Mouse (Mus musculus) right cerebral cortex, postnatal 10 days (tissue): Measurements from ENCODE around the gene Gm20695.

Experiments
- DNase-seq, 2 experiments: peaks; one replicate each; pipeline ENCODE4 v3.0.0; 2021; ENCODE audit warnings: low spot score in 2 of 2

Gm20695 gene

DNA sequence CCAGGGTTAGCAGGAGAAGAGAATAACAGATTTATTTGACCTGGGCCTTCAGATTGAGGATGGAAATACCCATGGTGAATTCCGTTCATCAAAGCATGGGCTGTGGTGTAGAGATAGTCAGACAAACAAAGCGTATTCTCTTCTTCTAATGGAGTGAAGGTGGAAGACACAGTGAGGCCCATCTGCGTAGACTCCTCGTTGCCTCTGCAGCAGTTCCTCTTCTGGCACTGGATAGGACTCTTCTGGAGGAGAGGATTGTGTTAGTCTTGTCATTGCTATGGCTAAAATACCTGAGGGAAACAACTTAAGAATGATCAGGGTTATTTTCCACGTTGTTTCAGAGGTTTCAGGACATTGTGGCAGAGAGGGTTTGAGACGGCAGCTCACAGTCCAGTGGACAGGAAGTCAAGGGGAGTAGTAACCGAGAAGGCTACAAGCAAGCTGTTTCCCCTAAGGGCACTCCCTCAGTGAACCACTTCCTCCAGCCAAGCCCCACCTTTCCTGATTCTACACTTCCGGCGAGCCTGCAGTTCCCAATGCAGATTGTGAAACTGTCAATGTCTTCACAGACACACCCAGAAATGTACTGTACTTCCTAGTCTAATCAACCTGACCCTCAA, 10.8 kb downstream of the Gm20695 start:
- DNase-seq = no peak

DNA sequence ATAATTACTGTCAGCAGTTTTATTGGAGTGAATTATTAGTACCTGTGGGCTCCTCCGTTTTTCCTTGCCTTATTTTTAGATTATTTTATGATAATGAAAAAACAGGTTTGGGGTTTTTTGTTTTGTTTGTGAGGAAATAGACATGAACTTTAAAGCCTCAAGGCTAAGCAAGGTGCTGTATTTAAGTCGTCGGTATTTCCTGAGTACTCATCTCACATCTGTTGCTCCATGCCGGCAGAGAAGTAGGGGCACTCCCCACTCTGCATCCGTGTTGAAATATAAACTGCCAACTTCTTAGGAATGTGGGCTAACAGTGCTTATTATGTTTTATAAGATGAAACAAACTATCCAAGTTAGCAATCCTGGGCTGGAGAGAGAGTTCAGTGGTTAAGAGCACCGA, 11.6 kb downstream of the Gm20695 start:
- no peak for DNase-seq

DNA sequence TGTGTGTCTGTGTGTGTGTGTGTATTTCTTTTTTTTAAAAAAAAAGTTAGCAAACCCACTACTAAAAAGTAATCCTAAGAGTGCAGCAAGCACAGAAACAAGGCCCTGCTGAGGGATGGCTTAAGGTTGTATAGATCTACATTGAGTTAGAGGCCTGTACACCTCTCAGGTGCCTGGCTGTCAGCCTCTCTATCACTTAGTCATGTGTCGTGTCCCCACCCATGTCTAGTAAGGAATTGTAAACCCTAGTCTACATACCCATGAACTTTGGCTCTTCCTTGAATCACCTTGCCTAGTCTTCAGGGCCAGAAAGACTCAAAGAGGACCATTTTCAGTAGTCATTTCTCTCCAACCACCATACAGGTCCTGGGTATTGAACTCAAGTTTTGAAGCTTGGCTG, 12.1 kb downstream of the Gm20695 start:
- DNase-seq = no peak

DNA sequence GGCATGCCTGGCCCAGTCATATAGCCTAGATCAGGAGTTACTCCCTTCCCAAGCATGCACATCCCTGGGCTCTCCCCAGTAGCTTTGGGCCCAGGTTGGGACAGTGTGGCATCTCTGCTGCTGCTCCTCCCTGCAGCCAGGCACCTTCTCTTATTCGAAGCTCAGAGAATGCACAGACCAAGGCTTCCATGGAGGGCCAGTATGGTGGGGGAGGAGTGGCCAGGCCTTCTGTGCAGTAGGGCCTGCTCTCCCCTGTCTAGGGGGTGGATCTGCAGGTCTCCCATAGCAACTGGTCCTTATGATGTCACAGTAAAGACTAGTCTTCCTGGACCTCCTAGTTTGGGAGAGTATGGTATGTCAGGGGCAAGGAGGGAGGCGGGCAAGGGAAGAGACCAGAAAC, 23.0 kb downstream of the Gm20695 start:
- DNase-seq = no peak

DNA sequence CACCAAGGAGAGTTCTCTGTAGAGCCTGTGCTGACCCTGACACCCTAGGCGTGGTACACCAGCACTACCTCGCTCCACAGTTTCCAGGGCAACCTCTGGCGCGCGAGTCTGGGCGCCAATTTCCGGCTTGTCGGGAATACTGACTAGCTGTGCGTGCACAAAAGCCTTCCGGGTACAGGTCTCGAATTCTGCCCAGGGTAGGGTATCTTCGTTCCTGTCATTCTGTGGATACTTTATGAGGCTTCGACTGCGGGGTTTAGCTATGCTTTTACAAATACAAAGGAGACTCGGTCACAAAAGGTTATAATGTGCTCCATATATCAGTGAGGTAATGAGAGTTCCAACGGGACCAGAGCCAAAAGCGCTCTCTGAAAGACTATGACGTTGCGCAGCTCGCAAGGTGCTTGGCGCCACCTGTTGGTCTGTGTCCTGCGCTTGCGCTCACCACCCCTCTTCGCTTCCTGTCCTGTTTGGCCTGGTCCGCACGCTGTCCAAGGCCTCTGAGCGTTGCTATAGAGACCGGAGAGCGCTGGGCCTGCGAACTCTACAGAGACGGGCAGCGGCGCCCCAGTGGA, 24.2 kb downstream of the Gm20695 start, which contains the start of the genes 1700037C18Rik and Cluap1:
Gene 1700037C18Rik, minus strand, starts transcription at position 153 of the 575 bp plus-strand sequence.
Gene Cluap1, plus strand, starts transcription at position 265 of the 575 bp plus-strand sequence.
- DNase-seq = peak; percentile 96 to 97

DNA sequence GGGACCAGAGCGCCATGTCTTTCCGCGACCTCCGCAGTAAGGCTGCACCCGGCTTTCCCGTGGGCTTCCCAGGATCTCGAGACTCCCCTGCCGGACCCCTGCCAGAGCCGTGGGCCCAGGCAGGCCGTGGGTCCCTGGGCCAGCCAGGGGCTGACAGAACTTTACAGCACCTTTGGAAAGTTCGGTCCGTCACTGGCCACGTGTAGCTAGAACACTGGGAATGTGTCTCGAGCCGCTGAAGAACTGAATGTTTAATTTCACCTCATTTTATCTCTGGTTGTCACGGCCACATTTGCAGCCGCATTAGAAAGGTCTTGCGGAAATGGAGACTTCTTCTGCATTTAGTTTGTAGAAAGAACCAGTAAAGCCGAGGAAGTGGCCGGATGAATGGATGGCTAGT, 24.7 kb downstream of the Gm20695 start:
- no peak for DNase-seq

DNA sequence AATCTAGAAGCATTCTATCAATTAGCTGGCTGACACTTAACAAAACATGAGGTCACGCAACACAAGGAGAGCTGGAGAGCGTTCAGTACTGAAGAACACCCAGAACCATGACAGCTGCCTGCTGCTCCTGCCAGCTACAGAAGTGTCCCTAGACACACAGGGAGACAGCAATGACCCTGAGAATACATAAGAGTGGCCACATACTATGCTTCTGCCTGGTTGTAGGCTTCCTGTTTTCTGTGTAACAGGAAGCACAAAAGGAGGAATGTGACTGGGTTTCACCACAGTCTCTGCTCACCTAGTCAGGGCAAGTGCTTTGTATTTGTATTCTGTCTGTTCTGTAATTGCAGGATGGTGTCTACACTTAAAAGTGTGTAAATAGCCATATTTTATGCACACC, 36.3 kb downstream of the Gm20695 start:
- no peak for DNase-seq

DNA sequence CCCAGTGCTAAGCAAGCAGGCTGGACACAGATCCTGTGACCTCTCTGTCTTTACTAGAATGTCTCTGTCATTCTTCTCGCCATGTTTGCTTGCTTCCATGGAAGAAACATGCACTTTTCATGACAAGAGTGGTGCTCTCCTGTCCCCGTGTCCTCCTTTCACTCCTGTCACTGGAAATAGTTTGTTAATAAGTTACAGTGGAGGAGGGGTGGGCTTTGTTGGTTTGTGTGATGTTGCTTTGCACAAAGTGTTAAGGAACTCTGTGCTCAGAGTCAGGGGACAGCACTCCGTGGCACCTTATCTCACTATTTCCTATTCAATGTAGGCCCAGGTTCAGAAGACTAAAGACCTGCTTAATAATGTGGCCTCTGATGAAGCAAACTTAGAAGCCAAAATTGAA, 39.1 kb downstream of the Gm20695 start:
- DNase-seq = no peak

DNA sequence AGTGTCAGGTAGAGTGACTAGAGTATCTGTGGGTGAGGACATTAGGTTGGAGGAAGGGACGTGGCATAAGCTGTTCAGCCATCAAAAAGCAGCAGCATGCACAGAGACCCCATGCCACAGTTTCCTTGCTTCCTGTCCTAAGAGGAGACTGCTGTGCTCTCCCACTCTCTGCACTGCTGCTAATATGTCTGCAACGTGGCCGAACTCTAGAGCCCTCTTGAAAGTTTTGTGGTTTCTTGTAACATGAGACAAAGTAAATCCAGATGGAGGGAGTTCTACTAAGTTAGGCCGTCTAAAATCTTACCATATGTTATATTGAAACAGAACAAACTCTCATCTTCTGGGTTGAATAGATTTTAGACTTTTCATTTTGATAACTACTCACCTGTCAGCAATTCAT, 39.5 kb downstream of the Gm20695 start:
- no peak for DNase-seq

DNA sequence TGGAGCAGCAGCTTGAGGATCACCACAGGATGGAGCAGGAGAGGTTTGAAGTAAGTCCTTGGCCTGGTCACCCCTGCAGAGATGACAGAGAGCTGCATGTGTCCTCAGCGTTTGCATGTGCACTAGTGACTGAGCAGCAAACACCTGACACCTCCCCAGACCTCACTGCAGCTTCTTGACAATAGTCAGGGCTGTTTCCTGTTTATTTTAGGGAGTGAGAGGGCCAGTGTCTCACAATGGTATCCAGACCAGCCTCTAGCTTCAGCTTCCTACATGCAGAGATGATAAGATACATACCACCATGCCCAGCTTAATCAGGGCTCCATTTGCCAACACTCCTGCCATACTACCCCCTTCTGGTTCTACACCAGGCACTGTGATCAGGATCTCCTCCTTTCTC, 44.1 kb downstream of the Gm20695 start:
- DNase-seq = no peak

DNA sequence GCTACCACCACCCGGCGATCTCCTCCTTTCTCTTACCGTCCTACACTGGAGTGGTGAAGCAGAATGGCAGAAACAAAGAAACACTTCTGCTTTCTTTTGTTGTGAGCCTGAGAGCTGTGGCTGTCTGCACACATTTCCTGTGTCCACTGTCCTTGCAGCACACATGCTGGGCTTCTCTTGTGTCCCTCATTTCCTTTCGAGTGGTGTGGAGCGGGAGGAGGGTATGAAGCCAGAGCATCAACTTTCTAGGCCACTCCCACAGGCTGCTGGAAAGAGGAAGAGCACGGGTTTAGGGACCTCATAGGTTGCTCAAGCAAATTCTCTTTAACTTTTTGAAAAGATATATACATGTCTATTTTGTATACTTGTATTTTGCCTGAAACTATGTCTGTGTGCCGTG, 44.7 kb downstream of the Gm20695 start:
- DNase-seq = no peak

DNA sequence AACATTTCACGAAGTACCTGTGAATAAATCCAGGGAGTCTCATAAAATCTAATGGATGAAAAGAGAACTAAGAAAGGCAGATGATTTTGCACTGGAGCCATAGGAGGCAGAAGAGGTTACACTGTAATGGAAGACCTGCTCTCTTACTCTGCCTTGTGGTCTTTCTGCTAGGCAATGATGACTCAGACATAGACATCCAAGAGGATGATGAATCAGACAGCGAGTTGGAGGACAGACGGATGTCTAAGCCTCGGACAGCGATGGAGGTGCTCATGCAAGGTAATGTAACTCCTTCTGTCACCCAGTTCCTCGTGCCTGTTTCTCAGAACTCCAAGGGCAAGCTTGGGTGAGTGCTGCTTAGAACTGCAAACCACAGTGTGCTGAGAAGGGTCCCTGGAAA, 49.1 kb downstream of the Gm20695 start:
- DNase-seq = no peak

DNA sequence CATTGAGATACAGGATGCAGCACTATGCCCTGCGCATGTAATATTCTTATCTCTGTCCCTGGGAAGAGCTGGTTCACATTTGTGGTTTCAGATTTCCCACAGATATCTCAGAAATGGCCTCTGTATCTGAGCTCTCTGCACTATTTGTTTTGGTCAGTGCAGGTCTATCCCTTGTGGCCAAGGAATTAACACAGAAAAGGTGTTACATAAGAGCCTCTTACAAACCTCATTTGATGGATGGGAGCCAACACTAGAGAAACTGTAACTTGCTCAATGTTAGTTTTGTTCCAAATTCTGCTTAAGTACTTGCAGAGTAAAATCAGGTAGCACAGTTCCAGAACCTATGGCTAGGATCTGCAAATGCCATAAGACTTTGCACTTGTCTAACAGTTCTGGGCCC, 49.6 kb downstream of the Gm20695 start:
- no peak for DNase-seq

DNA sequence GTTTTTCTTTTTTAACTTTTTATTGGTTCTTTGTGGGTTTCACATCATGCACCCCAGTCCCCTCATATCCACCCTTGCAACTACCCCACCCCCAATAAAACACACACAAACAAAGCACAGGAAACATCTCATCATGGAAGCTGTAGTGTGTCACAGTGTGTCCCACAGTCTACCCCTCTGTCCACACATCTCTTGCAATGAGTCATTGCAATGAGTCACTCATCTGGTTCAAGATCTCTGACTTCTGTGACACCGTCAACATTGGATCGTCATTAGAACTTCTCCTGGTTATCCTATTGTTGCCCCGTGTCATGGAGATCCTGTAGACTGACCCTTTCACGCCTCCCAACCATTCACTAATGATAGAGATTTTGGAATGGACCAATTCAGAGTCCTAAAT, 50.3 kb downstream of the Gm20695 start:
- DNase-seq = no peak

DNA sequence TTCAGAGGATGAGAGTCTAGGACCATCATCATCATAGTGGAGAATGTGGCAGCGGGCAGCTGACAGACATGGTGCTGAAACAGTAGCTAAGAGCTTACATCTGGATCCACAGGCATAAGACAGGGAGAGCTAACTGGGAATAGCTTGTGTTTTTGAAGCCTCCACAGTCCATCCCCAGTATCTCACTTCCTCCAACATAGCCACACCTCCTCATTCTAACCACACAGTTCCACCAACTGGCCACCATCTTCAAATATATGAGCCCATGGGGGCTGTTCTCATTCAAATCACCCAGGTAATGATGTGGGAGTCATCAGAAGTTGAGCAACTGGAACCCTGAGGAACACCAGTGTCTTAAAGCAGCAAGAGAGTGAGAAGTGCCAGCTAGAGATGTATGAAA, 66.7 kb downstream of the Gm20695 start:
- no peak for DNase-seq

DNA sequence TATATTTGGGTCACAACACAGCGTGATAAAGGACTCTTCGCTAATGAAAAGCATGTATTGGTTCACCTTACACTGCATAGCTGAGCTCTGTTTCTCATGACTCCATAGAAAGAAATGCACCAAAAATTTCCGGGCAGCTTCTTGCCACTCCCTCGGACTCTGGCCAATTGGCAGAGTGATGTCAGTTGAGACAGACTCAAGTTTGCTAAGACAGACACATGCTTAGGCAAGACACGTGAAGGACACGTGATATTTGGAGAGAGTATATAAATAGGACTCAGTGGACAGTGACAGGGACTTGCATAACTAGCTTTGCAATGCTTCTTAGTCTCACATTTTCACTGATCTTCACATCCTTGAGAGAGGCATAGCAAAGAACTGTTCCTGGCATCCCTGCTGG, 71.9 kb downstream of the Gm20695 start:
- no peak for DNase-seq

DNA sequence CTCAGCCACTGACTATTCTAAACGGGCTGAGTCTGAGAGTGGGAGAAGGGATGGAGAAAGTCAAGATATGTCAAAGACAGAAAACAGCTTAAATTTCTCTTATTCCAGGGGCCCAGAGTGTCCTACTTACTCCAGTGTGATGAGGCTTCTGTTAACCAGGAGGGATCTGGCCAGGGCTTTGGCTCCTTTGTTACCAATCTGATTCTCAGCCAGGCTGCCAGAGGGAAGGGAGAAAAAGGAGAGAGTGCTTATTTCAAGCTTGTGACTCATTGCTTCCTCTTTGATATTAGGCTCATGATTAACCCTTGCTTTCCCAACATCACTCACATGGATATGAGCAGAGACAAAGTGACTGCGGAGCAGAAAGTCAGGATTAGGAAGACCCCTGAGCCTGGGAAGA, 74.8 kb downstream of the Gm20695 start:
- DNase-seq = no peak

DNA sequence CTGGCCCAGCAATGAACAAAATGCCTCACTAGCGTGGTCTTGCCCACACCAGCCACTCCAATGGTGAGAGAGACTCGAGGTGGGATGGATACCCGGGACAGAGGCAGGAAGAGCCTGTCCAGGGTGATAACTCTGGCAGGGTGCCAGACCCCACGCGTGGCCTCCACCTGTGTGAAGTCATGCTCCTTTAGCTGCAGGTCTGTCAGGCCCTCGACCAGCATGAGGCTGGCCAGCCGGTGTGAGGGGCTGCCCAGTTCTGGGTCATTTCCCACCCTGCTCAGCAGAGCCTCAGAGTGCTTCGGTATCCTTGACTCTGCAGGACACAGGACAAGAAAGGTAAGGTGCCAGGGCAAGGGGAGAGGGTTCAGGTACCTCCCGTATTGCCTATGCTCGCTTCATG, 80.5 kb downstream of the Gm20695 start:
- no peak for DNase-seq

DNA sequence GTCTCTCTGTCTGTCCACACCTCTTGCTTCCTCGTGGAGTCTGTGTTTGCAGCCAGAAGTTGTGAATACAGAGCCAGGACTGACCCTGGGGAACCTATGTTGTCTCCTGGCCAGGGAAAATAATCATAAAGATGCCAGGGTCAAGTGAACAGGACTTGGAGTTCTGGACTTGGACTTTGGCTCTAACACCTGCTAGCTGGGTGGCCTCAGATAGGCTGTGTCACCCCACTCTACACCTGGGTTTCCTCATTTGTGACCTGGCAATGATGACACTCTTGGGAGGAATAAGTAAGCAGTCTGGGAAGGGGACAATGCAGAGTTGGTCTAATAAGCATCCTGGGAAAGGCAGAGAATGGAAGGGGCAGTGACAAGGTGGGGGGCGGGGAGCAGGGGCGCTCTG, 81.1 kb downstream of the Gm20695 start:
- no peak for DNase-seq
